Mouse (Mus musculus) C2C12 (cell line): ENCODE measurements at regions not wholly inside any gene's neighbourhood (a gene's known extent, or its start where the extent isn't known, plus 50 kb on each side); places are given as distances from the start of the nearest gene placed in this dataset.
"Not testable (repeated sequence)": the region's sequence is repeated elsewhere in the genome, so short reads cannot be mapped to it uniquely, and the experiment has no call there.

Experiments used
- H3K27me3 ChIP-seq: one replicate; pipeline ENCODE4 v1.6.1; 2011; ENCODE audit not compliant: control insufficient read depth, insufficient read depth, insufficient read length
- H3K36me3 ChIP-seq: one replicate; pipeline ENCODE4 v1.6.1; 2011; ENCODE audit not compliant: control insufficient read depth, insufficient read depth
- H3K4me3 ChIP-seq: one replicate; pipeline ENCODE4 v1.5.1; 2011; ENCODE audit warnings: mild to moderate bottlenecking, control low read depth; ENCODE audit not compliant: poor library complexity, insufficient read depth, severe bottlenecking
- H3K79me2 ChIP-seq: one replicate; pipeline ENCODE4 v1.6.1; 2011; ENCODE audit not compliant: control insufficient read depth, insufficient read depth
- H3K79me3 ChIP-seq: one replicate; pipeline ENCODE4 v1.6.1; 2011; ENCODE audit warnings: low read depth, control low read depth
- H3ac ChIP-seq: one replicate; pipeline ENCODE3; 2011; ENCODE audit warnings: low read depth; ENCODE audit not compliant: control insufficient read depth, insufficient read length
- CEBPB ChIP-seq: IDR thresholded peaks from one replicate; pipeline ENCODE4 v1.6.1; 2011; ENCODE audit warnings: low read depth, mild to moderate bottlenecking, control low read depth, moderate library complexity
- CTCF ChIP-seq: IDR thresholded peaks from one replicate; pipeline ENCODE4 v1.5.1; 2011; ENCODE audit not compliant: control insufficient read depth, insufficient read depth, insufficient read length
- FOSL1 ChIP-seq: IDR thresholded peaks from one replicate; pipeline ENCODE4 v1.8.0; 2011; ENCODE audit warnings: mild to moderate bottlenecking, low read length; ENCODE audit not compliant: poor library complexity, insufficient read depth, severe bottlenecking
- MAX ChIP-seq: IDR thresholded peaks from one replicate; pipeline ENCODE4 v1.6.1; 2011; ENCODE audit warnings: mild to moderate bottlenecking, control low read depth
- MYOD1 ChIP-seq: IDR thresholded peaks from one replicate; pipeline ENCODE4 v1.6.1; 2011; ENCODE audit warnings: low read depth; ENCODE audit not compliant: control insufficient read depth, insufficient read length
- MYOG ChIP-seq: IDR thresholded peaks from one replicate; pipeline ENCODE4 v1.6.1; 2011; ENCODE audit not compliant: control insufficient read depth, insufficient read length; ENCODE audit errors: extremely low read depth
- USF1 ChIP-seq: IDR thresholded peaks from one replicate; pipeline ENCODE4 v1.6.1; 2011; ENCODE audit warnings: low read depth, mild to moderate bottlenecking, control low read depth, moderate library complexity

DNA sequence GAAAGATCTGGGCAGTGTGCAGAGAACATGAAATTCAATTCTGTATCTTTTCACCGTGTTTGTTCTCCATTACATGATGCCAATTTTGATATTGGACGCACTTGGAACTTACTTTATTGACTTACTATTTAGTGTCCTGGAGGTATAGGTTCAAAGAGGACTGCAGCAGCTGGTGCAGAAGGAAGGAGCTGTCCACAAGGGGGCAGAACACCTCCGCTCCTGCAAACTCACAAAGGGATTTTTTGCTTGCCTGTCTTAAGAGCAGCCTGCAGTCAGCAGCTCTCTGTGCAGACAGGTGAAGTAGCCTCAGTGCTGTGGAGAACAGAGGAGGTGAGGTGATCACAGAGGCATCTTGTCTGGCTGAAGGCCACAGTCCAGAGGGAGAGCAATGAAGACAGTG lies 84.8 kb upstream of the Olfr1507 start:
- Histone ChIP-seq H3K36me3 (no peaks in the 10 kb centered on the region), H3K79me3 (no peaks in the 10 kb centered on the region), H3K27me3 (no peaks in the 10 kb centered on the region), H3ac (no peak overlapping the region), H3K4me3 (no peak overlapping the region), H3K79me2 (no peaks in the 10 kb centered on the region)
- TF ChIP-seq USF1, result no peak
- no peak for TF ChIP-seq CTCF
- no peak for TF ChIP-seq MYOG
- TF ChIP-seq MYOD1, result no peak
- no peak for TF ChIP-seq MAX
- TF ChIP-seq CEBPB, result no peak
- TF ChIP-seq FOSL1, result no peak

DNA sequence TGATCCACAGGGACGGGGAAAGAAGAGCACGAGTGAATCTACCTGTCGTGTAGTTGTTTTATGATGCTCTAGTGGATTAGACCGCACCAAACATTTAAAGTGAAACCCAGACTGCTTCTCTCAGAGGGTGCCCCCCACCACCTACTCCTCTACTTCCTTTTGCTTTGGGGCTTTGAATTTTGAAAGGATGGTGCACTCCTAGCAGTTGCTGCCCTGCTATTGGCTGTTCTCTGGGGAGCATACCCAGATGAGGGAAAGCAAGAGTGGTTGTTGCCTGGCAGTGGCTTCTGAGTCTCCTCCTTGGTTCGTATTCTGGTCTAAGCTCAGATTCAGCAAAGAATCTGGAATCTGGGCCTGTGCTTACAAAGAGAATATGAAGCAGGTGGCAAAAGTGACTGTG lies 71.4 kb upstream of the Olfr1507 start:
- H3K36me3 ChIP-seq, result no peaks in the 10 kb centered on the region
- H3K79me2 ChIP-seq, result no peaks in the 10 kb centered on the region
- H3K79me3 ChIP-seq, result no peaks in the 10 kb centered on the region
- H3K4me3 ChIP-seq, result no peak overlapping the region
- H3ac ChIP-seq, result no peak overlapping the region
- H3K27me3 ChIP-seq, result no peaks in the 10 kb centered on the region
- no peak for TF ChIP-seq MYOD1
- no peak for TF ChIP-seq FOSL1
- no peak for TF ChIP-seq CEBPB
- no peak for TF ChIP-seq MAX
- no peak for TF ChIP-seq CTCF
- TF ChIP-seq MYOG, result no peak

DNA sequence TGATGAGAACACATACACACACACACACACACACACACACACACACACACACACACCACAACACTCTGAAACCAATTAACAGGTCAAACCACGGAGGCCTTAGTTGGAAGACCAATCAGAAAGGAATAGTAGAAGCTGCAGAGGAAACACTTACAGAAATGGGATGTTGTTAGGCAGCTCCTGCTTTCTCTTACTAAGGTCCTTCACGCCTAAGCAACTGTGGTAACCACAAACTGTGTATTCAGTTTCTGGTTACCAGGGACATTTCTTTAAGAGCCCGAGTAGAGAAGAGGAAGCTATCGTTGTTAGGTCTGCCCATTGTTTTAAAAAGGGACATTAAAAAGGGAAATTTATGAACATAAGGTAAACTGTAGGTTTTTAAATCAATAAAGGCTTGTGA lies 70.1 kb upstream of the Olfr1507 start:
- H3K79me3 ChIP-seq, result no peaks in the 10 kb centered on the region
- H3K36me3 ChIP-seq, result no peaks in the 10 kb centered on the region
- no peaks in the 10 kb centered on the region for H3K79me2 ChIP-seq
- no peak overlapping the region for H3K4me3 ChIP-seq
- TF ChIP-seq FOSL1 (no peak), USF1 (no peak), MAX (no peak), MYOD1 (no peak), MYOG (no peak), CTCF (no peak), CEBPB (no peak)
- no peak overlapping the region for H3ac ChIP-seq
- H3K27me3 ChIP-seq, result no peaks in the 10 kb centered on the region

DNA sequence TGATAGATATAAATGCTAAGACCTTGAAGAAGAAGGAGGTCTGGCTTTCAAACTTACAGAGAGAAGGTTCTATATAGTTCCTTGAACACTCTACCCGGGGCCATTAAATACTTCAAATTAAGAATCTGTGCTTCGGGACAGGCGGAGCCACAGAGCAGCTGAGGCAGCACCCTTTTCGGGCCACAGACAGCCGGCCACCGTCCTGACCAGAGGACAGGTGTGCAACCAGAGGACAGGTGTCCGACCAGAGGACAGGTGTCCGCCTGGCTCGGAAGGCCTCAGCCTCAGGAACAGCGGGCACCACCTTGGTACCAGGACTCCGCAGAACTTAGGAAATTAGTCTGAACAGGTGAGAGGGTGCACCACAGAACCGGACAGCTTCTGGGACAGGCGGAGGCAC lies 60.8 kb upstream of the Olfr1507 start:
- not testable (repeated sequence) for H3ac ChIP-seq, H3K27me3 ChIP-seq, H3K36me3 ChIP-seq, H3K4me3 ChIP-seq, H3K79me2 ChIP-seq, H3K79me3 ChIP-seq

DNA sequence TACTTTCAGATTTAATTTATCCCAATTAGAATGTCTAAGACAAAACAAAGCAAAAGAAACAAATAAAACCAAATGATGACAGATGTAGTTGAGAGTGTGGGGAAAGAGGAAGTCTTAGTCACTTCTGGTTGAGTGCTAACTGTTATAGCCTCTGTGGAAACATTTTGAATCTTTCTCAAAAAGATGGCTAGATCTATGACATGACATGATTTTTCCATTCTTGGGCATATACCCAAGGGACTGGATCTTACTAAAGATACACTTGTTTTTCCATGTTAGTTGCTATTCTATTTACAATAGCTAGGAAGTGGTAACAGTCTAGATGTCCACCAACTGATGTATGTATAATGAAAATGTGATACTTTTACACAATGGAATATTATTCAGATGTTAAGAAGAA lies 57.9 kb upstream of the Olfr1507 start:
- H3K36me3 ChIP-seq, result no peaks in the 10 kb centered on the region
- TF ChIP-seq MYOD1, result no peak
- no peaks in the 10 kb centered on the region for H3K27me3 ChIP-seq
- H3K79me3 ChIP-seq, result no peaks in the 10 kb centered on the region
- no peak overlapping the region for H3K4me3 ChIP-seq
- no peaks in the 10 kb centered on the region for H3K79me2 ChIP-seq
- no peak overlapping the region for H3ac ChIP-seq

DNA sequence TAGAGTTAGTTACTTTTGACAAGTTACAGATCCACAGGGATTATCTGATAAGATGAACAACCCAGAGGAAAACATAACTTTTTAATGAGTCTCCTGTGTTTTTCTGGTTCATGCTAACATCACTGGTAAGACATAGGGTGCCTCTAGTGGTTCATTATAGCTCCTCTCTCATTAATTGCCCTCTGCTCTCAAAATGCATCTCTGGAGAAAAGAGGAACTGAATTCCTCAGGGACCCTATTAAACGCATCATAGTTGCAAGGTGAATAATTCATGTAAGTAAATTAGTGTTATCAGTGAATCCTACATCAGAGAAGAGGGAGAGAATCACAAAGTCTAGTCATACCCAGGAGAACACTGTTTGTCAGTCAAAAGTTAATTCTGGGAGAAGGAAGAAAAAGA lies 52.4 kb upstream of the Olfr1507 start:
- H3K27me3 ChIP-seq, result no peaks in the 10 kb centered on the region
- H3K36me3 ChIP-seq, result no peaks in the 10 kb centered on the region
- H3K79me3 ChIP-seq, result no peaks in the 10 kb centered on the region
- H3ac ChIP-seq, result no peak overlapping the region
- no peaks in the 10 kb centered on the region for H3K79me2 ChIP-seq
- H3K4me3 ChIP-seq, result no peak overlapping the region
- TF ChIP-seq MAX (no peak), USF1 (no peak), CTCF (no peak)
